Mouse (Mus musculus): ENCODE data around the gene Dact3. TPM values are rescaled to one million over a fixed set of nuclear protein-coding genes. Genes with fewer than 3 reads are reported as not detected.

The Dact3 gene
- polyA plus RNA-seq (2015; fragmentation: Illumina TruSeq; extraction: RNeasy Lipid Tissue Mini Kit (QIAGEN cat#74804); ENCODE audit: low read depth, low replicate concordance): 69.7 TPM

DNA sequence AGATGAGACGGTGACA, at the start of gene Dact3:
Gene Dact3 (plus strand): TSS at position 8 of the 16 bp plus-strand sequence.

DNA sequence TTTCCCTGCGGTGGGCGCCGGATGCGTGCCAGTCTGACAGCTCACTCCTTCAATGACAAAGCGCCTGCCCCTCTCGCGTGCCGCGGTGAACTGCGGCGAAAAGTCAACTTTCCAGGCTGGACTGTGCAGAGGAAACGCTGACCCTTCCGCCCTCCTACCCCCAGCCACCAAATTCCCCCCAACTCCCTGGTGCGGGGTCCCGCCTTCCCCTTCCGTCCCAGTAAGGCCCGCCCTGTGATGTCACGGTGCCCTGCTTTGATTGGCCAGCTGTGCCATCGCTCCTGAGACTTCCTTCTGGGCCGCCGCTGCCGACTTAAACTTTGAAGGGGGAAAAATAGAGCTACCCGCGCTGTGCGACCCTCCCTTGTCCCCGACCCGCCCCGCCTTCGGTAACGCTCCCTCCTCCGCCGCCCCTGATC, 32.5 kb upstream of the Dact3 start, which contains the start of gene Prkd2:
Gene Prkd2 (plus strand): TSS at position 258 of the 419 bp plus-strand sequence.

DNA sequence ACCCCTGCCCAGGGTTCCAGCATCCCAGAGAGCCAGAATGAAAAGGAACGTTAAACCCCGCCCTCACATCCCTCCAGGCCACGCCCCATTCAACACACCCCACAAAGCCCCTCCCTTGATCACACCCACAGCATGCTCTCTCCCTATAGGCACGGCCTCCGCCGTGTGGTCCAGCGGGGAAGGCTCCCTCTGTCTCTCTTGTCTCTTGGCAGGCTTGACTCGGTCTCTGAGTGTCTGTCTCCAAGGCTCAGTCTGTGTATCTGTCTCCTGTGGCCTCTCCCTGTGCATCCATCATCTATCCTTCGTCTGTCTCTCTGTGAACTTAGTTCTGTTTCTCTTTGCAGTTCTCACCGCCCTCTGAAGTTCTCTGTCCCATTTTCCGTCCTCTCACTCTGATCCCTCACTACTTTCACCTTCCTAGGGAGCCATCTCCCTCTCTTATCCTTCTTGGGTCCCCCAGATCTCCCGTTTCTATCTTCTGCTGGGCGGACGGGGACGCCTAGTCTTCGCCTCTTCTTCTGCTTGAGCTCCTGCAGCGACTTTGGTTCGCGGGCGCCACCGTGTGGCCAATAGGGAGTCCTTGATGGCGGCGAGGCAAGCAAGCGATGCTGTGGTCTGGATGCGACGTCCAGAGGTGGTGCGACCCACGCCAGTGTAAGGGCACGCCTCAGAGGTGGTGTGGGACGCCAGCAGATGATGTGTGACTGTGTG, 16.7 kb downstream of the Dact3 start, which contains the start of gene Gng8:
Gene Gng8 (plus strand): TSS at position 146 of the 711 bp plus-strand sequence.

DNA sequence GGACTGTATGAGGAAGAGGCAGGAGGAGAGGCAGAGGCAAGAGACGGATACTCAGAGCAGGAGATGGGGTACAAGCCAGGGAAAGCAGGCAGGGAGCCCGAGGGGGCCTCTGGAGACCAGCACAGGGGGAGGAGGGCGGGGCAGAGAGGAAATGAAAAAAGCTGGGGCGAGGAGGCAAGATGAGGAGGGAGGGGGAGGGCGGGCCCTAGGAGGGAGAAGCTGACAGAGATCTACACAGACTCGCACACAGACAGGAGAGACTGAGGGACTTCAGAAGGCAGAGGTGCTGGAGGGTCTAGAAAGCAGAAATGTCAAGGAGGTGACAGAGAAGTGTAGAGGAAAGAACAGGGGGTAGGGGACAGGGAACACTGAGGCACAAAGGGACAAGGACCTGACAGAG, 31.2 kb downstream of the Dact3 start, which contains the start of gene Ptgir:
Gene Ptgir (plus strand): TSS at position 210 of the 400 bp plus-strand sequence.

DNA sequence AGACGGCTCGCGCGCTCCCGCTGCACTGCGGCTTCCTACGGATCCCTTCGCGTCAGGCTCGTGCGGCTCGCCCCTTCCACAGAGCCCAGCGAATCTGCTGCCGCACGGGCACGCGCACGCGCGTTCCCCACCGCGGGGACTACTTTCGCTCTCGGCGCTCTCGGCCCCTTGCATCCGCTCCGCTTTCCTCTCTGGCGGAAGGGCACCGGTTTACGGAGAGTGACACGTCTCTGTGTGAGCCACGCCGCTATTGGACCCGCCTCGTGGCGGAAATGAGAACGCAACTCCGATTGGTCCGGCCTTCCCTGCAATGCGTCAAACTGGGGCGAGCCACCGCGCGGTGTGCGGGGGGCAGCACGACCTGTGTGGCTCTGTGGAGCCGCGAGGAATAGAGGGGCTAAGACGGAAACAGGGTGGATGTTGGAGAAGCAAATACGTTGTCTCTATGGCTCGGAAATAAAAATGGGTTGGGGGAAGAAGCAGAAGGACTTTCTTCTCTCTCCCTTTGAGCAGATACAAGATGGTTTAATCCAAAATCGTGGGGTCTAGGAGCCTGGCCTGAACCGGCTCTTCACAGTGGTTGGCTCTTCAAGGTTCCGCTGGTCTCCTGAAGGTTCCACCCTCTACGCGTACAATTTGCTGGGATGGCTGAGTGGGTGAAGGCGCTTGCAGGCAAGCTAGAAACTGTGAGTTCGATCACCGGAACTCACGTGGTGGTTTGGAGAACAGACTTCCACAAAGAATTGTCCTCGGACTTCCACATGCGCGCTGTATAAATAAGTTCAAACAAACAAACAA, 49.1 kb downstream of the Dact3 start, which contains the start of gene Calm3:
Gene Calm3 (minus strand): TSS at position 78 of the 798 bp plus-strand sequence.

Other genes with a start within 250 kb of the Dact3 start
- gene Ceacam15, start 199.6 kb upstream of the Dact3 start, polyA plus RNA-seq (2015; fragmentation: Illumina TruSeq; extraction: RNeasy Lipid Tissue Mini Kit (QIAGEN cat#74804); ENCODE audit: low read depth, low replicate concordance): not detected
- 0.55 TPM for gene Ceacam9, start 153.4 kb upstream of the Dact3 start, polyA plus RNA-seq (2015; fragmentation: Illumina TruSeq; extraction: RNeasy Lipid Tissue Mini Kit (QIAGEN cat#74804); ENCODE audit: low read depth, low replicate concordance)
- 421 TPM for gene Ap2s1, start 136.9 kb upstream of the Dact3 start, polyA plus RNA-seq (2015; fragmentation: Illumina TruSeq; extraction: RNeasy Lipid Tissue Mini Kit (QIAGEN cat#74804); ENCODE audit: low read depth, low replicate concordance)
- gene Slc1a5, start 94.0 kb upstream of the Dact3 start, polyA plus RNA-seq (2015; fragmentation: Illumina TruSeq; extraction: RNeasy Lipid Tissue Mini Kit (QIAGEN cat#74804); ENCODE audit: low read depth, low replicate concordance): 2.6 TPM
- 165 TPM for gene Strn4, start 59.4 kb upstream of the Dact3 start, polyA plus RNA-seq (2015; fragmentation: Illumina TruSeq; extraction: RNeasy Lipid Tissue Mini Kit (QIAGEN cat#74804); ENCODE audit: low read depth, low replicate concordance)
- gene Fkrp, start 58.6 kb upstream of the Dact3 start, polyA plus RNA-seq (2015; fragmentation: Illumina TruSeq; extraction: RNeasy Lipid Tissue Mini Kit (QIAGEN cat#74804); ENCODE audit: low read depth, low replicate concordance): 36.4 TPM
- gene Prkd2, start 32.4 kb upstream of the Dact3 start, polyA plus RNA-seq (2015; fragmentation: Illumina TruSeq; extraction: RNeasy Lipid Tissue Mini Kit (QIAGEN cat#74804); ENCODE audit: low read depth, low replicate concordance): 4.0 TPM
- 5.7 TPM for gene Gng8, start 16.5 kb downstream of the Dact3 start, polyA plus RNA-seq (2015; fragmentation: Illumina TruSeq; extraction: RNeasy Lipid Tissue Mini Kit (QIAGEN cat#74804); ENCODE audit: low read depth, low replicate concordance)
- gene Ptgir, start 31.2 kb downstream of the Dact3 start, polyA plus RNA-seq (2015; fragmentation: Illumina TruSeq; extraction: RNeasy Lipid Tissue Mini Kit (QIAGEN cat#74804); ENCODE audit: low read depth, low replicate concordance): not detected
- 1,467 TPM for gene Calm3, start 48.8 kb downstream of the Dact3 start, polyA plus RNA-seq (2015; fragmentation: Illumina TruSeq; extraction: RNeasy Lipid Tissue Mini Kit (QIAGEN cat#74804); ENCODE audit: low read depth, low replicate concordance)
- gene Pnmal2, start 69.4 kb downstream of the Dact3 start, polyA plus RNA-seq (2015; fragmentation: Illumina TruSeq; extraction: RNeasy Lipid Tissue Mini Kit (QIAGEN cat#74804); ENCODE audit: low read depth, low replicate concordance): 160 TPM
- gene Pnmal1, start 84.4 kb downstream of the Dact3 start, polyA plus RNA-seq (2015; fragmentation: Illumina TruSeq; extraction: RNeasy Lipid Tissue Mini Kit (QIAGEN cat#74804); ENCODE audit: low read depth, low replicate concordance): 101 TPM
- 64.6 TPM for gene Gm42372, start 107.8 kb downstream of the Dact3 start, polyA plus RNA-seq (2015; fragmentation: Illumina TruSeq; extraction: RNeasy Lipid Tissue Mini Kit (QIAGEN cat#74804); ENCODE audit: low read depth, low replicate concordance)
- 1.8 TPM for gene Ccdc8, start 117.4 kb downstream of the Dact3 start, polyA plus RNA-seq (2015; fragmentation: Illumina TruSeq; extraction: RNeasy Lipid Tissue Mini Kit (QIAGEN cat#74804); ENCODE audit: low read depth, low replicate concordance)
- gene Ppp5c, start 152.6 kb downstream of the Dact3 start, polyA plus RNA-seq (2015; fragmentation: Illumina TruSeq; extraction: RNeasy Lipid Tissue Mini Kit (QIAGEN cat#74804); ENCODE audit: low read depth, low replicate concordance): 131 TPM
- gene Hif3a, start 187.1 kb downstream of the Dact3 start, polyA plus RNA-seq (2015; fragmentation: Illumina TruSeq; extraction: RNeasy Lipid Tissue Mini Kit (QIAGEN cat#74804); ENCODE audit: low read depth, low replicate concordance): 0.97 TPM
- 3.4 TPM for gene Psg16, start 198.7 kb downstream of the Dact3 start, polyA plus RNA-seq (2015; fragmentation: Illumina TruSeq; extraction: RNeasy Lipid Tissue Mini Kit (QIAGEN cat#74804); ENCODE audit: low read depth, low replicate concordance)